Mouse (Mus musculus): Measurements from ENCODE around the gene Oard1. TPM values are rescaled to one million over a fixed set of nuclear protein-coding genes. Genes with fewer than 3 reads are reported as not detected.

Oard1 gene
- polyA plus RNA-seq, 1 experiment, result 4.1 TPM

GRCm38 (mm10) chr17:48407910-48408525 lies 1.8 kb upstream of the Oard1 start:
- Histone ChIP-seq H3K27me3 (ENCODE audit: control insufficient read depth, insufficient read depth, low read length) (no peaks in the 10 kb centered on the region), H3K36me3 (ENCODE audit: control insufficient read depth, insufficient read depth, low read length) (peaks cover 7% of the 10 kb centered on the region; the same call in 1 of the 2 replicates), H3K4me3 (ENCODE audit: low read depth, low read length) (peak overlapping the region; percentile 90; the same call in 1 of the 2 replicates), H3K4me1 (ENCODE audit: control insufficient read depth, insufficient read depth, insufficient read length, low read length) (peaks cover 7% of the 10 kb centered on the region; the same call in 1 of the 2 replicates), H3K27ac (ENCODE audit: insufficient read depth, low read depth, low read length) (peak overlapping the region; percentile 99)
- 2% methylated on average over 8 of the region's 8 CpGs for WGBS
- TF ChIP-seq POLR2A (IDR thresholded peaks at IDR 0.05; ENCODE audit: low read depth, low read length) (no peak), CTCF (IDR thresholded peaks at IDR 0.05; ENCODE audit: extremely low read depth, insufficient read length, insufficient replicate concordance, low read depth, low read length) (no peak)

GRCm38 (mm10) chr17:48408526-48409291 lies 1.1 kb upstream of the Oard1 start:
- Histone ChIP-seq H3K27me3 (ENCODE audit: control insufficient read depth, insufficient read depth, low read length) (no peaks in the 10 kb centered on the region), H3K4me3 (ENCODE audit: low read depth, low read length) (peak overlapping the region; percentile 90), H3K36me3 (ENCODE audit: control insufficient read depth, insufficient read depth, low read length) (peaks cover 10% of the 10 kb centered on the region), H3K27ac (ENCODE audit: insufficient read depth, low read depth, low read length) (peak overlapping the region; percentile 99), H3K4me1 (ENCODE audit: control insufficient read depth, insufficient read depth, insufficient read length, low read length) (peaks cover 7% of the 10 kb centered on the region; the same call in 1 of the 2 replicates)
- TF ChIP-seq CTCF (IDR thresholded peaks at IDR 0.05; ENCODE audit: extremely low read depth, insufficient read length, insufficient replicate concordance, low read depth, low read length), result no peak
- peak; percentile 46; the same call in 1 of the 2 replicates for TF ChIP-seq POLR2A (IDR thresholded peaks at IDR 0.05; ENCODE audit: low read depth, low read length)
- under 1% methylated on average over 47 of the region's 47 CpGs for WGBS

- Histone ChIP-seq H3K36me3 (ENCODE audit: control insufficient read depth, insufficient read depth, low read length) (peaks cover 22% of the 10 kb centered on the region), H3K27me3 (ENCODE audit: control insufficient read depth, insufficient read depth, low read length) (no peaks in the 10 kb centered on the region), H3K4me3 (ENCODE audit: low read depth, low read length) (peak overlapping the region; percentile 91), H3K27ac (ENCODE audit: insufficient read depth, low read depth, low read length) (peak overlapping the region; percentile 98), H3K4me1 (ENCODE audit: control insufficient read depth, insufficient read depth, insufficient read length, low read length) (peaks cover 3% of the 10 kb centered on the region; the same call in 1 of the 2 replicates)
- under 1% methylated on average over 13 of the region's 13 CpGs for WGBS
- TF ChIP-seq CTCF (IDR thresholded peaks at IDR 0.05; ENCODE audit: extremely low read depth, insufficient read length, insufficient replicate concordance, low read depth, low read length) (no peak), POLR2A (IDR thresholded peaks at IDR 0.05; ENCODE audit: low read depth, low read length) (no peak)
Observed at GRCm38 (mm10) chr17:48410299-48410785, 528 bp downstream of the Oard1 start.

- Histone ChIP-seq H3K4me1 (ENCODE audit: control insufficient read depth, insufficient read depth, insufficient read length, low read length) (peaks cover 3% of the 10 kb centered on the region; the same call in 1 of the 2 replicates), H3K27me3 (ENCODE audit: control insufficient read depth, insufficient read depth, low read length) (no peaks in the 10 kb centered on the region), H3K36me3 (ENCODE audit: control insufficient read depth, insufficient read depth, low read length) (peaks cover 29% of the 10 kb centered on the region), H3K4me3 (ENCODE audit: low read depth, low read length) (no peak overlapping the region), H3K27ac (ENCODE audit: insufficient read depth, low read depth, low read length) (no peak overlapping the region)
- WGBS, result 25% methylated on average over 8 of the region's 8 CpGs
- TF ChIP-seq CTCF (IDR thresholded peaks at IDR 0.05; ENCODE audit: extremely low read depth, insufficient read length, insufficient replicate concordance, low read depth, low read length) (no peak), POLR2A (IDR thresholded peaks at IDR 0.05; ENCODE audit: low read depth, low read length) (no peak)
Observed at GRCm38 (mm10) chr17:48411241-48411640, 1.4 kb downstream of the Oard1 start.

GRCm38 (mm10) chr17:48416011-48416410 lies 6.2 kb downstream of the Oard1 start:
- 72% methylated on average over 7 of the region's 7 CpGs for WGBS
- peaks cover 16% of the 10 kb centered on the region; the same call in 1 of the 2 replicates for H3K4me1 ChIP-seq (ENCODE audit: control insufficient read depth, insufficient read depth, insufficient read length, low read length)
- no peak for TF ChIP-seq CTCF (IDR thresholded peaks at IDR 0.05; ENCODE audit: extremely low read depth, insufficient read length, insufficient replicate concordance, low read depth, low read length)
- TF ChIP-seq POLR2A (IDR thresholded peaks at IDR 0.05; ENCODE audit: low read depth, low read length), result no peak
- no peak overlapping the region for H3K27ac ChIP-seq (ENCODE audit: insufficient read depth, low read depth, low read length)
- no peak overlapping the region for H3K4me3 ChIP-seq (ENCODE audit: low read depth, low read length)
- peaks cover 34% of the 10 kb centered on the region for H3K36me3 ChIP-seq (ENCODE audit: control insufficient read depth, insufficient read depth, low read length)
- H3K27me3 ChIP-seq (ENCODE audit: control insufficient read depth, insufficient read depth, low read length), result no peaks in the 10 kb centered on the region

- Histone ChIP-seq H3K36me3 (ENCODE audit: control insufficient read depth, insufficient read depth, low read length) (peaks cover 34% of the 10 kb centered on the region), H3K4me1 (ENCODE audit: control insufficient read depth, insufficient read depth, insufficient read length, low read length) (peaks cover 16% of the 10 kb centered on the region; the same call in 1 of the 2 replicates), H3K27ac (ENCODE audit: insufficient read depth, low read depth, low read length) (no peak overlapping the region), H3K4me3 (ENCODE audit: low read depth, low read length) (no peak overlapping the region), H3K27me3 (ENCODE audit: control insufficient read depth, insufficient read depth, low read length) (no peaks in the 10 kb centered on the region)
- WGBS, result 85% methylated on average over 14 of the region's 14 CpGs
- TF ChIP-seq CTCF (IDR thresholded peaks at IDR 0.05; ENCODE audit: extremely low read depth, insufficient read length, insufficient replicate concordance, low read depth, low read length) (peak; percentile 44; the same call in 1 of the 2 replicates), POLR2A (IDR thresholded peaks at IDR 0.05; ENCODE audit: low read depth, low read length) (no peak)
Observed at GRCm38 (mm10) chr17:48416425-48417195, 6.8 kb downstream of the Oard1 start.

Measured in small intestine, adult 2 months (tissue).